Mouse (Mus musculus): ENCODE measurements around the gene Sp8. TPM values are rescaled to one million over a fixed set of nuclear protein-coding genes. Genes with fewer than 3 reads are reported as not detected.

Gene Sp8
- total RNA-seq, 2 experiments from 2014 or later, result not detected

DNA sequence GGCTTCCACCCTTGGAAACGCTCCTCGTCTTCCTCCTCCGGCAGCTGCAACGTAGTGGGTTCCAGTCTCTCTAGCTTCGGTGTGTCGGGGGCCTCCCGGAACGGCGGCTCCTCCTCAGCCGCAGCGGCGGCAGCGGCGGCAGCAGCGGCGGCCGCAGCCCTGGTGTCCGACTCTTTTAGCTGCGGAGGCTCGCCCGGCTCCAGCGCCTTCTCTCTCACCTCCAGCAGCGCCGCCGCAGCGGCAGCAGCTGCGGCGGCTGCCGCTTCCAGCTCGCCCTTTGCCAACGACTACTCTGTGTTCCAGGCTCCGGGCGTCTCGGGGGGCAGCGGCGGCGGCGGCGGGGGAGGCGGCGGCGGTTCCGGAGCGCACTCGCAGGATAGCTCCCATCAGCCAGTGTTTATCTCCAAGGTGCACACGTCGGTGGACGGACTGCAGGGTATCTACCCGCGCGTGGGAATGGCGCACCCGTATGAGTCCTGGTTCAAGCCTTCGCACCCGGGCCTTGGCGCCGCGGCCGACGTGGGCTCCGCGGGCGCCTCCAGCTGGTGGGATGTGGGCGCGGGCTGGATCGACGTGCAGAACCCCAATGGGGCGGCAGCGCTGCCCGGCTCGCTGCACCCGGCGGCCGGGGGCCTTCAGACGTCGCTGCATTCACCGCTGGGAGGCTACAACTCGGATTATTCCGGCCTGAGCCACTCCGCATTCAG, 2.5 kb downstream of the Sp8 start:
- intact Hi-C loops (cut with DNase I), result no loop called here
- DNase-seq, result no peak

DNA sequence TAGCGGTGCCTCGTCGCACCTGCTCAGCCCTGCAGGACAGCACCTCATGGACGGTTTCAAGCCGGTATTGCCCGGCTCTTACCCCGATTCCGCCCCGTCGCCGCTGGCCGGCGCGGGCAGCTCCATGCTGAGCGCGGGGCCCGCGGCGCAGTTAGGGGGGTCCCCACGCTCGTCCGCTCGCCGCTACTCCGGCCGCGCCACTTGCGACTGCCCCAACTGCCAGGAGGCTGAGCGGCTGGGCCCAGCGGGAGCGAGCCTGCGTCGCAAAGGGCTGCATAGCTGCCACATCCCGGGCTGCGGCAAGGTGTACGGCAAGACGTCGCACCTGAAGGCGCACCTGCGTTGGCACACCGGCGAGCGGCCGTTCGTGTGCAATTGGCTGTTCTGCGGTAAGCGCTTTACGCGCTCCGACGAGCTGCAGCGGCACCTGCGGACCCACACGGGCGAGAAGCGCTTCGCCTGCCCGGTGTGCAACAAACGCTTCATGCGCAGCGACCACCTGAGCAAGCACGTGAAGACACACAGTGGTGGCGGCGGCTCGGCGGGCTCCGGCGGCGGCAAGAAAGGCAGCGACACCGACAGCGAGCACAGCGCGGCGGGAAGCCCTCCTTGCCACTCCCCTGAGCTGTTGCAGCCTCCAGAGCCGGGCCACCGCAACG, 3.2 kb downstream of the Sp8 start:
- intact Hi-C loops (cut with DNase I), result no loop called here

DNA sequence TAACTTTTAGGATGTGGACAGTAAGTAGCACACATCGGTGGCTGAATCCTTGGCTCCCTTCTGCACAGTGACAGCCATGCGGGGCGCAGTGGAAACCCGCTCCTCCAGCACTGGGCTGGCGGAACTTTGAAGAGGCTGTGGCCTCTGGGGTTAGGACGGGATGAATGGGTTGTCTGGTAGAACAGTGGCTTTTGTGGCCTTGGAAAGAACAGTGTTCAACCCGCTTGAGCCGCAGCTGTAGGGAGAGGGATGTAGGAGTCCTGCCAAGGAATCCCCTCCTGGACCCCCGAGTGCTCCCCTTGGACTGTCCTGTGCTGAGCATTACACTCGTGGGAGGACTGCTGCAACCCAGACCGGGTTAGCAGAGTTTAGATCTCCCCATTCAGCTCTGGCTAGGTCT, 3.9 kb downstream of the Sp8 start:
- intact Hi-C loops (cut with DNase I), result loop anchor here (5.0 to 10.0 kb wide), 2 partner anchors 393 to 1035 kb away; no protein-coding TSS in a partner anchor
- DNase-seq, result no peak

More for the DNA sequence above, 3.2 kb downstream of the Sp8 start:
- DNase-seq, result no peak

DNA sequence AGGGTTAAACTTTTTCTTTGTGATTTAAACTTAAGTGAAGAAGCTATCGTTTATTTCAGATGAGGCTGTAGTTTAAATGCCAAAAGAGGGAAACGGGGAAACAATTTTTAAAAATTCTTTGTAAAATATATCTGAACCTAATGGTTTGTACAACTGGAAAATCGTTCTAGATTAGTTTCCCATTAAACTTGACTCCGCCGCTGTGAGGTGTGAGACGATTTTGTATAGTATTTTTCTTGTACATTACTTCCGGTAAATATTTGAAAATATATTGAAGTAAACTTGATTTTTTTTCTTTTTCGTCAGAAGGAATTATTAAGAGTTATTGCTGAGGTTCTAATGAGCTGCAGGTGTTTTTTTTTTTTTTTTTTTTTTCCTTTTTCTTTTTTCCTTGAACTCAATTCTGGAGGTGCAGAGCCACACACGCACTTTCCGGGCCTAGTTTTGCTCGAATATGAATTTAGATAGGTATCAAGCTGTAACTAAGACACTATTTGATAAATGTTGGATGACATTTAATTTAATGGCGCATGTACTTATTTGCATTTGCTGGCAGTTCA, 4.8 kb downstream of the Sp8 start:
- no peak for DNase-seq
- intact Hi-C loops (cut with DNase I), result loop anchor here (5.0 to 10.0 kb wide), 2 partner anchors 394 to 1036 kb away; no protein-coding TSS in a partner anchor

DNA sequence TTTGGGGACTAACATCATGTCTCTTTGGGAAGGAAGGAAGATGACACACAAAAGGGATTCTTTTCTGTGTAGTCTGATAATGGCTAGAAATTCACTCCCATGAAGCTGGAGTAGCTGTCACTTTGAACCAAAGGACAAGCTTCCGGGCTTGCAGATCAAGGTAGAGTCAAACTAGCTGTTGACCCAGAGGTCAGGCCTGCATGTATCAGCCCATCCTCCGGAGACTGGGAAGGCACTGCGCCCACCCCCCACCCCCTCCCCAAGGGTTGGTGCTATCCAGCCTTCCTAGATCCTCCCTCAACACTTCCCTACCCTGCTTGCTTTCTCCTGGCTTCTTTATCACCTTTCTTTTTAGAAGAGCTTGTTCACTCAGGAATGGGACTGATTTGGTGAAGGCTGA, 7.2 kb downstream of the Sp8 start:
- no peak for DNase-seq
- intact Hi-C loops (cut with DNase I), result loop anchor here (5.0 to 10.0 kb wide), 2 partner anchors 396 to 1039 kb away; no protein-coding TSS in a partner anchor

DNA sequence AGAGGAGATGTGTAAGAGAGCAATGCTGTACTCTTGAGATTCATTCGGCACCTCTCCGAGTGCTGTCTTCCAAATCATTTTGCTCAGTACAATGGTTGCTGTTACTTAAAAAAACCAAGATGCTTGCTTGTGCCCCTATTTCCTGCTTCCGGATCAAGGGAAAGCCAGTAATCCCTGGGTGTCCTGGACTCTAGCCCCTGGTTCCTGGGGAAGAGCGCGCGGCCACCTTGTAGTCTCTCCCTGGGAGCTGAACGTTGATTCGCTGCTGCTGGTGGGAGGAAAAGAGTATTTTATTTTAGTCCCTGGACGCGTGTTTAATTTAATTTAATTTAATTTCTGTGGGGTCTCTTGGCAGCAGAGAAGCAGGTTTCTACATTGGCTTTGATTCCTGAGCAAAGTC, 8.3 kb downstream of the Sp8 start:
- intact Hi-C loops (cut with DNase I), result loop anchor here (5.0 to 10.0 kb wide), 2 partner anchors 397 to 1040 kb away; no protein-coding TSS in a partner anchor
- DNase-seq, result no peak

DNA sequence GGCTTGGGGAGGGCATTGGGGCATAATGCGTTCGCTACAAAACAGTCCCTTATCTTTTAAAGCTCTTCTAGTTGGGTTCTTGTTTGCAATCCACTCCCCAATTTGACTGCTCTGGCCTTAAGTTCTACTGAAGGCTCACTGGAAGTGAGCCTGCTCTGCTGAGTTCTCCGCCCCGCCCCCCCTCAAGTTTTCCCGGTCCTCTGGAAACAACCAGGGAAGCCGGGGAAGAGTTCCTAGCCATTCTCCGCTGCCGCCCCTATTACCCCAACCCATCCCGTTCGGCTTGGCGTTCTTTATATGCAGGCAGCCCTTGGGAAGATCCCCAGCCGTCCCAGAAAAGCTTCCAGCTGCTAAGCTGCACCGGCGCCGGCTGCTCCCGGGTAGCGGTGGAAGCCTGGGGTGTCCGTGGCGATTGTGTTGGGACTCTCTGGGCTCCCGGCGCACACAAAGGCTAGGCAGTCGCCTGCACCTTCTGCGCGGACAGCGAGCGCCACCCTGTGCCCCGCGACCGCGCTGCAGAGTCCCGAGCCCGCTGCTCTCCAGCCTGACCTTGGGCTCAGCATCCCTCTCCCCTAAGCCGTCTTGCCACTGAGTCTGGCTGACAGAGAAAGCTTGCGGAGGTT, 8.8 kb downstream of the Sp8 start:
- peak in 1 of 2 experiments; percentile 26 for DNase-seq
- intact Hi-C loops (cut with DNase I), result loop anchor here (5.0 to 10.0 kb wide), 2 partner anchors 398 to 1040 kb away; no protein-coding TSS in a partner anchor

DNA sequence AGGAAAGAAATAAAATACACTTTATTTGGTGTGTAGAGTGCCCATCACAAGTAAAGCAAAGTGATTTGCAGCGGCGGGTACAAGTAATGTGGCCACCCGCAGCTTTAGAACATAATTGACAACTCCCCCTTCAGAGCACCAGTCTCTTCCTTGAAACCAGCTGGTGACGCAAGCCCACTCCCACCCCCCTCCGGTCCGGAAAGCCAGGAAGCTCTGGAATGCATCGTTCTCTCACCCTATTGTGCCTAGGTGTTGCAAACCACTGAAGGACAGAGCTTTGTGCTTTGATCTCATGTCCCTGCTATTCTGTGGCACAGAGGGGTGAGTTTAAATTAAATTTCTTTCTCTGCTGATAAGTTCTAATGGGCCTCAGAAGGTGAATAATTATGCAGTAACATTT, 10.0 kb downstream of the Sp8 start:
- intact Hi-C loops (cut with DNase I), result loop anchor here (10.0 kb wide), 1 partner anchor 1041 kb away; no protein-coding TSS in a partner anchor
- no peak for DNase-seq

DNA sequence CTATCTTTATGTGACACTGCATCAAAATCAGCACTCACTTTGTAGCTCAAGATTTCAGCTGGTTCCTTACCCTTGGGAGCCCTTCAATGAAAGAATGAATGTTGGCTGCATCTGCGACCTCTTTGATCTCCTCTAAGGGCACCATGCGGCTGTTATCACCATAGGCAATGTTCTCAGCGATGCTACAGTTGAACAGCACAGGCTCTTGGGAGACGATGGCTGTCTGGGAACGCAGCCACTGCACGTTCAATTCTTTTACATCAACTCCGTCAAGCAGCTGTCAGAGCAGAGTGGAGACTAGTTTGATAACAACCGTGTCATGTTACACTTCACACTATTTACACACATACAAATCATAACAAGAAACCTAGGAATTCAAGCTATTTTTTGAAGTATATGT, 26.5 kb downstream of the Sp8 start:
- intact Hi-C loops (cut with DNase I), result no loop called here
- no peak for DNase-seq

DNA sequence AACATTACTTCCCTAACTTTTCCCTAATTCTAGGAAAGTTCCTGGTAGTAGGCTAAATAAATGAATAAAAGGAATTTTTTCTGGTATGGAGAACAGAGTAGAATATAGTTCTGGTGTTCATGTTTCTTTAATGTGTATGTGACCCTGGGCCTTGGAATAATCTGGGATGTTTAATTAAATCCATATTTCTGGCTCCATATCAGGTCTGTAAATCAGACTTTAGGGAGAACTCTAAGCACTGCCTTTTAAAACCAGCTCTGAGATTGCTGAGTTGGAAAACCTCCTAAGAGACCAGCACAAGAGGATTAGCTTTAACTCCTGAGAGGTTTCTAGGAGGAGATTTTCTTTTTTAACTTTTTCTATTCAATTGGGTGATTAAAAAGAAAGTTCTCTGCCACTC, 36.7 kb downstream of the Sp8 start:
- intact Hi-C loops (cut with DNase I), result no loop called here
- DNase-seq, result no peak

DNA sequence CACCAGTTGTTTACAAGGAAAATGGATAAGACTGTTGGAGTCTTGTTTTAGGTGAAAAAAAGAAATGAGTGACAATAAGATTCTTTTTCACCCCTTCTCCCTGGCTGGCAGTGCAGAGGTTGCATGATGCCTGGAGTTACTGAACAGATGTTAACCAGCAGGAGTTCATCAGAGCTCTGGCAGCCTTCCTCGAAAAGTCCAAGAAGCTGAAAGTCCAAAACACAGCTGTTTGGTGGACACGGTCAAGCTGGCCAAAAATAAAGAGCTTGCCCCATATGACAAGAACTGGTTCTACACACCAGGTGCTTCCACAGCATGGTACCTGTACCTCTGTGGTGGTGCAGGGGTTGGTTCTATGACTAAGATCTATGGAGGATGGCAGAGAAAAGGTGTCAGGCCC, 41.8 kb downstream of the Sp8 start:
- no peak for DNase-seq
- intact Hi-C loops (cut with DNase I), result no loop called here

Other genes starting within 250 kb of the Sp8 start
- gene Abcb5, start 120.1 kb downstream of the Sp8 start, total RNA-seq (2021), result not detected

Measured in gastrocnemius, postnatal 36 days (tissue).